Mouse (Mus musculus): Measurements from ENCODE around the gene Zranb2. TPM values are rescaled to one million over a fixed set of nuclear protein-coding genes. Genes with fewer than 3 reads are reported as not detected.

Gene Zranb2
- 99.2 and 104 TPM in 2 replicates for polyA plus RNA-seq (2014; fragmentation: Nextera tagmentation; extraction: Ambion mirVana)

- Histone ChIP-seq H3K27ac (ENCODE audit: low read depth) (peak within 1 kb of the TSS; percentile 93), H3K27me3 (ENCODE audit: insufficient read depth, low read length) (peaks cover 31% of the 10 kb centered on the region), H3K9me3 (ENCODE audit: low read depth, low read length) (peaks cover 10% of the 10 kb centered on the region), H3K4me3 (ENCODE audit: low read depth, low read length) (peak within 1 kb of the TSS; percentile 87), H3K36me3 (ENCODE audit: insufficient read depth) (peaks cover 22% of the 10 kb centered on the region), H3K9ac (peak within 1 kb of the TSS; percentile 94), H3K4me1 (ENCODE audit: insufficient read depth) (no peaks in the 10 kb centered on the region; the same call in 1 of the 2 replicates), H3K4me2 (peak within 1 kb of the TSS; percentile 88)
- ATAC-seq (ENCODE audit: insufficient read depth) (peak; percentile 98), DNase-seq (peak; percentile 97)
- WGBS: under 1% methylated on average over 80 of the region's 91 CpGs
- no peak for TF ChIP-seq CTCF (IDR thresholded peaks at IDR 0.05; ENCODE audit: low read depth)
Observed at GRCm38 (mm10) chr3:157533964-157534785, at the start of gene Zranb2. Gene Zranb2, plus strand, starts transcription at chr3:157534160.

- Histone ChIP-seq H3K27ac (ENCODE audit: low read depth) (no peak overlapping the region), H3K27me3 (ENCODE audit: insufficient read depth, low read length) (no peaks in the 10 kb centered on the region), H3K4me2 (no peak overlapping the region), H3K36me3 (ENCODE audit: insufficient read depth) (no peaks in the 10 kb centered on the region), H3K4me3 (ENCODE audit: low read depth, low read length) (no peak overlapping the region), H3K9me3 (ENCODE audit: low read depth, low read length) (no peaks in the 10 kb centered on the region), H3K4me1 (ENCODE audit: insufficient read depth) (no peaks in the 10 kb centered on the region), H3K9ac (no peak overlapping the region)
- 36% methylated on average over 4 of the region's 4 CpGs for WGBS
- no peak for TF ChIP-seq CTCF (IDR thresholded peaks at IDR 0.05; ENCODE audit: low read depth)
- DNase-seq (no peak), ATAC-seq (ENCODE audit: insufficient read depth) (no peak)
Observed at GRCm38 (mm10) chr3:157492043-157492442, 41.9 kb upstream of the Zranb2 start.

- Histone ChIP-seq H3K4me2 (no peak overlapping the region), H3K4me3 (ENCODE audit: low read depth, low read length) (no peak overlapping the region), H3K4me1 (ENCODE audit: insufficient read depth) (no peaks in the 10 kb centered on the region), H3K9ac (no peak overlapping the region), H3K27ac (ENCODE audit: low read depth) (no peak overlapping the region), H3K36me3 (ENCODE audit: insufficient read depth) (no peaks in the 10 kb centered on the region), H3K27me3 (ENCODE audit: insufficient read depth, low read length) (no peaks in the 10 kb centered on the region), H3K9me3 (ENCODE audit: low read depth, low read length) (no peaks in the 10 kb centered on the region)
- no peak for TF ChIP-seq CTCF (IDR thresholded peaks at IDR 0.05; ENCODE audit: low read depth)
- WGBS: 69% methylated on average over 1 of the region's 1 CpGs
- DNase-seq (no peak), ATAC-seq (ENCODE audit: insufficient read depth) (no peak)
Observed at GRCm38 (mm10) chr3:157502216-157502615, 31.7 kb upstream of the Zranb2 start.

- H3K4me3 ChIP-seq (ENCODE audit: low read depth, low read length): no peak overlapping the region
Observed at GRCm38 (mm10) chr3:157514116-157514796, 19.7 kb upstream of the Zranb2 start.

GRCm38 (mm10) chr3:157516471-157516870, 17.5 kb upstream of the Zranb2 start:
- no peak overlapping the region for H3K4me2 ChIP-seq
- TF ChIP-seq CTCF (IDR thresholded peaks at IDR 0.05; ENCODE audit: low read depth): no peak
- WGBS: 34% methylated on average over 3 of the region's 3 CpGs
- ATAC-seq (ENCODE audit: insufficient read depth) (no peak), DNase-seq (no peak)
- no peaks in the 10 kb centered on the region for H3K27me3 ChIP-seq (ENCODE audit: insufficient read depth, low read length)
- H3K27ac ChIP-seq (ENCODE audit: low read depth): no peak overlapping the region
- H3K4me3 ChIP-seq (ENCODE audit: low read depth, low read length): no peak overlapping the region
- H3K4me1 ChIP-seq (ENCODE audit: insufficient read depth): no peaks in the 10 kb centered on the region
- no peaks in the 10 kb centered on the region for H3K36me3 ChIP-seq (ENCODE audit: insufficient read depth)
- no peak overlapping the region for H3K9ac ChIP-seq
- no peaks in the 10 kb centered on the region for H3K9me3 ChIP-seq (ENCODE audit: low read depth, low read length)

More at GRCm38 (mm10) chr3:157514116-157514796, 19.7 kb upstream of the Zranb2 start:
- Histone ChIP-seq H3K27ac (ENCODE audit: low read depth) (no peak overlapping the region), H3K4me1 (ENCODE audit: insufficient read depth) (no peaks in the 10 kb centered on the region), H3K4me2 (no peak overlapping the region), H3K9me3 (ENCODE audit: low read depth, low read length) (no peaks in the 10 kb centered on the region), H3K27me3 (ENCODE audit: insufficient read depth, low read length) (no peaks in the 10 kb centered on the region), H3K36me3 (ENCODE audit: insufficient read depth) (no peaks in the 10 kb centered on the region), H3K9ac (no peak overlapping the region)
- DNase-seq: peak; percentile 50
- 51% methylated on average over 5 of the region's 5 CpGs for WGBS
- no peak for TF ChIP-seq CTCF (IDR thresholded peaks at IDR 0.05; ENCODE audit: low read depth)
- peak; percentile 21; the same call in 1 of the 2 replicates for ATAC-seq (ENCODE audit: insufficient read depth)

GRCm38 (mm10) chr3:157517992-157518391, 16.0 kb upstream of the Zranb2 start:
- Histone ChIP-seq H3K4me2 (no peak overlapping the region), H3K36me3 (ENCODE audit: insufficient read depth) (no peaks in the 10 kb centered on the region), H3K4me3 (ENCODE audit: low read depth, low read length) (no peak overlapping the region), H3K9ac (no peak overlapping the region), H3K27me3 (ENCODE audit: insufficient read depth, low read length) (no peaks in the 10 kb centered on the region), H3K4me1 (ENCODE audit: insufficient read depth) (no peaks in the 10 kb centered on the region), H3K9me3 (ENCODE audit: low read depth, low read length) (no peaks in the 10 kb centered on the region), H3K27ac (ENCODE audit: low read depth) (no peak overlapping the region)
- ATAC-seq (ENCODE audit: insufficient read depth) (peak; percentile 67; the same call in 1 of the 2 replicates), DNase-seq (peak; percentile 74)
- no peak for TF ChIP-seq CTCF (IDR thresholded peaks at IDR 0.05; ENCODE audit: low read depth)
- 37% methylated on average over 2 of the region's 2 CpGs for WGBS

- H3K27ac ChIP-seq (ENCODE audit: low read depth): no peak overlapping the region
- no peak overlapping the region for H3K4me3 ChIP-seq (ENCODE audit: low read depth, low read length)
- no peaks in the 10 kb centered on the region for H3K9me3 ChIP-seq (ENCODE audit: low read depth, low read length)
- no peak overlapping the region for H3K9ac ChIP-seq
- 0% methylated on average over 1 of the region's 1 CpGs for whole genome bisulfite sequencing
- no peaks in the 10 kb centered on the region for H3K4me1 ChIP-seq (ENCODE audit: insufficient read depth)
- DNase-seq (peak; percentile 85), ATAC-seq (ENCODE audit: insufficient read depth) (peak; percentile 33; the same call in 1 of the 2 replicates)
- H3K27me3 ChIP-seq (ENCODE audit: insufficient read depth, low read length): no peaks in the 10 kb centered on the region; the same call in 1 of the 2 replicates
- H3K36me3 ChIP-seq (ENCODE audit: insufficient read depth): no peaks in the 10 kb centered on the region
- peak; percentile 77 for TF ChIP-seq CTCF (IDR thresholded peaks at IDR 0.05; ENCODE audit: low read depth)
- no peak overlapping the region for H3K4me2 ChIP-seq
Observed at GRCm38 (mm10) chr3:157520433-157520832, 13.5 kb upstream of the Zranb2 start.

Measured in lung, embryonic 14.5 days (tissue).